Mouse (Mus musculus): Measurements from ENCODE around the gene 4931406C07Rik.
"Not testable (repeated sequence)": the region's sequence is repeated elsewhere in the genome, so short reads cannot be mapped to it uniquely, and the experiment has no call there.

Gene 4931406C07Rik

DNA sequence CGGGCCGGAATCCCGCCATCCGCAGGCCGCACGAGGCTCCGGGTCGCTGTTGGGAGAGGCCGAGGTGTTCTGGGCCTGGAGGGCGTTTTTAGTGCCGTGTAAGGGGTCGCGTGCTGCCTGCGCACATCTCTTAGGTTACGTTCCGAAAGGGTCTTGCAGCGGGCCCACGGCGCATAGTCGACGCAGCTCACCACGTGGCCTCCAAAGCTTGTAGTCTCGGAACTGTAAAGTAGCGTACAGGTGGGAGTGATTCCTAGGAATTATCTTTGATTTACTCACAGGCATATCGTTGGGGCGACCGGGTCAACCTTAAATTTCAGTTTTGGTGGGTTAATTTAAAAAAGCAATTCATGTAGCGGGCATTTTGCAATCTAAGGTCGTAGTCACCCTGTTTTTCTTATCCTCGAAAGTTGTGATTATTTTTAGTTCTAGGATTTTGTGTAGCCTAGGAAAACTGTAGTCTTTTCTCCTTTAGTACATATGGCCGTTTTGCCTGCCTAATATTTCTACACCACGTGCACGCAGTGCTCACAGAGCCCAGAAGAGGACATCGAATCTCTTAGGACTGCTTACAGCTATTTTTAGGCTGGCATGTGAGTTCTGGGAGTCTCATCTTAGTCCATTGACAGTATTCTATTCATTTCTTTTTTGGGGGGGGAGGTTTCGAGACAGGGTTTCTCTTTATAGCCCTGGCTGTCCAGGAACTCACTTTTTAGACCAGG, at the start of gene 4931406C07Rik:
Gene 4931406C07Rik (minus strand): TSS at position 51 of the 722 bp plus-strand sequence.
- no peak for DNase-seq (ENCODE audit: low read depth)

DNA sequence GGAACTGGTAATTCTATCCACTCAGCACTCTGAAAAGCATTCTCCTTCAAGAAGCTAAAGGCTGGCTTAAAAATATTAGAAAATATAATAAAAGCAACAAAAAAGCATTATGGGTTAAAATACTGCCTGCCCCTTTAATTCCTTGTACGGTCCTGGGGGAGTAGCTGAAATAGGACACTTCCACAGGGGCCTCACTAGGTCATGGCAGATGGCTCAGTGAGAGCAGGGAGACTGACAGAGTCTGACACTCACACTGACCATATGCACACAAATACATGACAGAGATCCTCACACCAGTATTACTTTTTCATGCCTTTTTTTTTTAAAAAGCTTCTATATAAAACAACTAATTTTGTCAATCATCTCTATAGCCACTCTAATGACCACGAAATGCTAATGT, 43.7 kb upstream of the 4931406C07Rik start:
- DNase-seq (ENCODE audit: low read depth), result no peak

DNA sequence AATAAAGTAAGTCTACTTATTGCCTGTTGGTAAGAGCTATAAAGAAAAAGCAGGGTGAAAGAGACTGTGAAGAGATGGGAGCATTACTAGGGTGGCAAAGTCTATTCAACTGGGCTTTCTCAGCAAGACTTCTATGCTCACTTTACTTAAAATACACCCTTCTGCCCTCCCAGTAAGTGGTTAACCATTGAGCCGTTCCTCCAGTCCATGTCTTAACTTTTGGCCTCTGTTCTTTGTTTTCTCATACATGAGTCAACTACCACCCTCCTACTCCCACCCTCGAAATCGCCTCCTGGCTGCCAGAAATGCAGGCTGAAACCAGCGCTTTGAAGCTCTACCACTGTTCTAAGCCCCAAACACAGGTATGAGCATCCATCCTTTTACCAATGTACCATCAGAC, 31.5 kb upstream of the 4931406C07Rik start:
- no peak for DNase-seq (ENCODE audit: low read depth)

DNA sequence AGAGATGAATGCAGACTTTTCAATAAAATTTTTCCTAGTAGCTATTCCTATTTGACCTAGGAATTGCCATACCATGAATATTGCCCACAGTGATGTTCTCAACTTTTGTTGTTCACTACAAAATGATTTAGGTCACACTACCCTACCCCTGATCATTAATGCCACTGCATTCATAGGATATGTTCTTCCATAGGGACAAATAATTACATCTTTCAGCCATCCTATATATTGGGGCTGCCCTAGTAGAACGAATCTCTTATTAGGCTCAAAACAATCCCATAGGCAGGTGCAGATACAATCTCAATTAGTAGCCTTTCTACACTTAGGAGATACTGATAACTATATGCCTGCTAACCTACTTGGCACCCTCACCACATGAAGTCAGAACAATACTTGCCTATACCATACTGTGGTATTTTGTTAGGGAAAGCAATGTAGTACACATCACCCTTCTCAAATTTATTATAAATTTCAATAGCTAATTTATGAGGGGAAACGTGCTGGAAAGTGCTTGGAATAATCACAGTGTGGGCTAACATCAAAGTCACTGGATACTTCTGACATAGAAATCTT, 12.0 kb upstream of the 4931406C07Rik start:
- no peak for DNase-seq (ENCODE audit: low read depth)

DNA sequence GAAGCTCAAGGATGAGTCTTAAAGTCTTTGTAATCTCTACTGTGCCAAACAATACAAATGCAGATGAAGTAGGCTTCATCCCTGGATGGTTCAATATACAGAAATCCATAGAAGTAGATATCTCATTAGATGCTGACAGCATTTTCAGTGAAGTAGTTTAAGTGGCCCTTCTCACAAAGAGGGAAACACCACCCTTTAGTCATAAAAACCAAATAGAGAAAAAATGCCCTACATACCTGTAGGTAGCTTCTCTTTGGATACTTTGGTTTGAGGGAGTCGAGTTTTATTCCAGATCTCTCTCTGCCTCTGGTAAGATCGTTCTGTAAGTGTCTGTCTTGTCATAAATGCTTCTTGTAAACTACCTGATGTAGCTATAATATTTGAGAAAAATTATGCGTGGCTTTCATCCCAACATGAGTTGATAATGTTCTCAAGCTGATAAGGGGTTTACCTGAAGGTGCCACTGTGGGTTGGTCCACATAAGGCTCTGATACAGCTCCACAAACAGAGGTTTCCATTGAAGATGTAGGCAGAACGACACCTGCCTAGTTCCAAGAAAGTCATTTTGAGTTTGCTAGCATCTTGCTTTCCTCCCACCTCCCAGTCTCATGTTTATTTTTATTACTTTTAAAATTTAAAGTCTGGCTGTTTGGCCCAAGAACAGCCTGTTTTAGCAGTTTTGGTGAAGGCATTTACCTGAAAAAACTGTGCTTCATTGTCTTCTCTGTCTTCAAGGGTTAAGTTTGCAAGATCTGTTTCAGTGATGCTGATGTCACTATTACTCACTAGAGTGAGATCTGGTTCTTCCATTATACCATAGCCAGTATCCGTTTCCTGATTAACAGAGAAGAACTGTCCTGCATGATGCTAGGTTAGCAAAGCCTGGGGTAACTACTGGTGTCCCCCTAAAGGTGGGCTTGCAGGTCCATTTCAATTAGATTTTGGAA, 11.2 kb upstream of the 4931406C07Rik start:
- no peak for DNase-seq (ENCODE audit: low read depth)

DNA sequence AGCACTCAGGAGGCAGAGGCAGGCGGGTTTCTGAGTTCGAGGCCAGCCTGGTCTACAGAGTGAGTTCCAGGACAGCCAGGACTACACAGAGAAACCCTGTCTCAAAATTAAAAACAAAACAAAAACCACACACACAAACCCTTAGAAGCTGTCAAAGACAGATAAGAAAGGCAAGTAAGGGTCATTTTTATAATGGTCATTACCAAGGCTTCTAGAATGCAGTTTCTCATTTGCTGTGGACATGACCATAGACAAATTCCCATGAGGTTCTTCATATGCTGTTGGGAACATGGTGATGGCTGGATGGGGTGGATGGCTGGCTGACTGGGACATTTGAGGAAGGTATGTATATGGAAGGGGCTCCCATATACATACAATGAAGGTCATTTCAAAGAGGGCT, 10.0 kb upstream of the 4931406C07Rik start:
- DNase-seq (ENCODE audit: low read depth), result not testable (repeated sequence)

DNA sequence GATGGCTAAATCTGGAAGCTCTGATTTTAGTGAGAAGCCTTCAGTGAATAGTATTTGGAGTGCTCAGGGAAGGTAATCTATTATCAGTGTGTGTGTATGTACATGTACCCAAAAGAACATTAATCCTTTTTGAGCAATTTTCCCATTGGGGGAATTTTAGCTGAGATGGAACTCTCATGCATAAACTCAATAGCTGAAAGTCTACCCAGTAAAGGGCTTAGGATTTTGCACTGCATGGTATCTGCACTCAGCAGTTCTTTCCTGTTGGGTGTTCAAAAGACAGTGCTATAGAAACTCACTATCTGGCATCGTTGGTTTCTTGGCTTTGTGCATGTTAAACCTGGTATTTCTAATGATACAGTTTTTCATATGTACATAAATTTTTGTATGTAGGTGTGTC, 8.4 kb upstream of the 4931406C07Rik start:
- no peak for DNase-seq (ENCODE audit: low read depth)

DNA sequence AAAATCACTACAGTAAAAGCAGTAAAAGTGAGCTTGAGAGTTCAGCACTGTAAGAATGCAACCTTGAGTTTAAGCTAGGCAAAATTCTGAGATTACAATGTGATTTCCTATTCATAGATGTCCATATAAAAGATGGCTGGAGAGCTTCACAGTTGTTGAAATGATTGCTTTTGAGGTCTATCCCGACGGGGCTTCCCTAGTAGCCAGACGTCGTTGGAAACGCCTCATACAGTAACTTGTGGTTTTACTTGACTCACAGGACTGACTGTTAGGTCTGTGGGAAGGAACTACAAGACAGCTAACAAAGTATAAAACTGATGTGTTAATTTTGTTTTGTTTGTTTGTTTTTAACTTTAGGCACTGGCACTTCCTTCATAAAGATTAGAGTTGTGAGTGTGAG, 7.4 kb upstream of the 4931406C07Rik start:
- no peak for DNase-seq (ENCODE audit: low read depth)

DNA sequence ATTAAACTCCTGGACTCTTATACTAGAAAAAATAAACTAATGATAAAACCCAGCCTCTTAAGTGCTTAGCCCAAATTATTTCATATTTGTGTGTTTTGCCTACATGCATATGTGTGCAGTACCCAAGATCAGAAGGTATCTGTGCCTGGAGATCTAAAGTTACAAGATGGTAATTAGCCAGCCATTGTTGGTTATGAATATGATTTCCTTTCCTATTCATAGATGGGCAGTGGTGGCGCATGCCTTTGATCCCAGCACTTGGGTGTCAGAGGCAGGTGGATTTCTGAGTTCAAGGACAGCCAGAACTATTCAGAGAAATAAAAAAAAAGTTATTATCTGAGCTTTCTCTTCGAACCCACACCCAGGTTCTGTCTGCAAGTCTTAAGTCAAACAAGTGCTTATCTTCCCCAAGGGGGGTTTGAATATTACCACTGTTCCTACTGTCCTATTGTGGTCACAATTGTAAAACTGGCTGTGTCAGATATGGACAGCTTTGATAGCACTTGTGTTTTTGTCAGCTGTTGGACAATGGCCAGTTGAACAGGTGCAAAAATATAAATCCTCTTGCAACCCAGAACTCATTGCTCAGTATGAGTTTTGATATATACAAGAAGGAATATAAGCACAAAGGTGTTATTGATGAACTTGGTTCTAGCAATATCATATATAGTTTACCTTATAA, 5.9 kb upstream of the 4931406C07Rik start:
- peak; percentile 57 for DNase-seq (ENCODE audit: low read depth)

DNA sequence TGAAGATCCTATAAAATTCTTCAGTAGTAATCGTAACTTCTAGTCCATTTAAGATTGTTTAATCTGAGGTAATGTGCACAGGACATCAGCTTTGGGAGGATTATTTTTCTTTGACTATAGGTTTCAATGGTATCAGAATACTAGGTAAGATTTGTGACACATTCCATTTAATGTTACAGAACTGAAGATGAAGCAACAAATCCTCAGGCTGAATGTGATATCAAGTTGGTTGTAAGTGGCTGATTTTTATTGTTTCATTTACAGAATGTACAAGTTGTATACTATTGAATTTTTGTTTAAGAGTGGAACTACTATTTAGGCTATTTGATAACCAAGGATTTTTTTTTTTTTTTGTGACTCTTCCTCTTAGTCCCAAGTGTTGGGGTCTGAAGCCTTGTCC, 3.9 kb upstream of the 4931406C07Rik start:
- no peak for DNase-seq (ENCODE audit: low read depth)

DNA sequence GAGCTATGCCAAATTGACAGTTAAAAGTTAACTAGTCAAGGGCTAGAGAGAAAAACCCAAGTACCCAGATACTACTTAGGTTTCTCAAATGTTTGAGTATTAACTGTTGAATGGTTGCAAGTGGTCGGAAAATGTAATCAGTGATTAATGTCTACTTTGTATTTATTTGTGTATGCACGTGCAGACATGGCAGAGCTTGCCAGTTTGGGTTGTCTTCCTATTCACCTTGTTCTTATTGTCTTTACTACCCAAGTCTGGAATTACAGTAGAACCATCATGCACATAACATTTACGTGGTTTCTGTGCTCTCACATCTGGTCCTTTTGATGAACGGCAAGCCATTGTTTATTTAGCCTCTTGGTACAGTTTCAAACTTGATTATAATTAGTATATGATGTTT, 3.2 kb upstream of the 4931406C07Rik start:
- DNase-seq (ENCODE audit: low read depth), result no peak

DNA sequence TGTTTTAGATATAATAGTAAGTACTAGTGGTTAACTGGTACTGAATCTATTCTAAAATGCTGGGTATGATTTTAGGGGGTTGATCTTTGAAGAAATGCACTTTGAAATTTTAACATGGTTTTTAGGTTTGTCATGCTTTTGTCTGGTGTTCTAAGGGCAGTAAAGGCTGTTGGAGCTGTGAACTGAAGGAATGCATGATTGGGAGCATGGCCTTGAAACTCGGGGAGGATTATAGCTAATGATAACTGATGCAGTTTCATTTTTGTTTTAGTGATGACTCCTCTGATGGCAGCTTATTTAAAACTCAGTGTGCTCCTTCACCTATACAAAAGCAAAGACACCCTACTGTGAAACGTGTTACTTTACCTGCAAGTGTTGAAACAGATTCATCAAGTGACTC, 2.0 kb upstream of the 4931406C07Rik start:
- no peak for DNase-seq (ENCODE audit: low read depth)

DNA sequence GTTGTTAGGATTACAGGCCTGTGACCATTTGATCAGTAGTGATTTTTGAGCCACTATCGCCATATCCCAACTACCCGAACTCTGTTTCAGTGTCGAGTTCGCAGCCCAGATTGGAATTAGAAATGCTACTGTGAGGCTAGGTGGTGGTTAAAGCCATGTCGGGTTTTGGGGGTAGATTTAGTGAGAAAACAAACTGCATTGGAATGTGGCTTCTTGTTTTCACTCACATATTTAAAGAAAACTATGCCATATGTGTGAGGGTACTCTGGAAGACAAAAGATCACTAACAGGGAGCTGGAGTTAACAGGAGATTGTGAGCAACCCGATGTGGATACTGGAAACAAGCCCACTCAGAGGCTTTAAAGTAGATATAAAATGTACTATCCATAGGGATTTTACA, 1.0 kb upstream of the 4931406C07Rik start:
- DNase-seq (ENCODE audit: low read depth), result no peak

DNA sequence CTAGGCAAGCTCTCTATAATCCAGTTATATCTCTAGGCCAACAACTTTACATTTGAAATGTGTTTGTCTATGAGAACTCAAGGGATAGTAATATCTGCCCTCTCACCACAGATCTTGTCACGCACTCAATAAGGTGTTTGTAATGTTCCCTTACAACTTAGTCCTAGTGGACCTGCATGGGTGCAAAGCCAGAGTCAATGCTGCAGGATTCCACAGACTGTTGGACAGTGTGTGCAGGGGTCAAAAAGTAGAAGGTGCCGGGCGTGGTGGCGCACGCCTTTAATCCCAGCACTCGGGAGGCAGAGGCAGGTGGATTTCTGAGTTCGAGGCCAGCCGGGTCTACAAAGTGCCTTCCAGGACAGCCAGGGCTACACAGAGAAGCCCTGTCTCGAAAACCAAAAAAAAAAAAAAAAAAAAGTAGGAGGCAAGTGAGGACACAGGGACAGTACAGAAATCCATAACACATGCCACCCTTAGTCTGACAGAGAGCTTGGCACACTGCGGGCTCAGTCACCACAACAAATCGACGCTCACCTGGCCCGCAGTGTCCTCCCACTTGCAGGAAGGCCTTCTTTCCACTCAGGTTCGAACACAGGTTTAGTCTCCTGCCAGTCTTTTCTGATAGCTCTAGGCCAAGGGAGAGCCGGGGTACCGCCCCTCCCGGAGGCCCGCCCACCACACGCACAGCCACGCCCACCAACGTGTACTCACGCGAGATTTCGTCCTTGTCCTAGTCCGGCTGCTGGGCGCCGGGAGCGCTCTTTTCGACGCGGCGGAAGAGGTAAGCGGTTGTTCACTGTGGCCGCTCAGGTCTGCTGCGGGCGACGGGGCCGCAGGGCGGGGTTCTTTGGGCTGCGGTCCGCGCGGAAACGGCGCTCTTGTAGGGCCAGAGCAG, 498 bp downstream of the 4931406C07Rik start, which contains the start of gene Taf1d:
Gene Taf1d (plus strand): TSS at position 712 of the 895 bp plus-strand sequence.
- DNase-seq (ENCODE audit: low read depth), result peak; percentile 90

DNA sequence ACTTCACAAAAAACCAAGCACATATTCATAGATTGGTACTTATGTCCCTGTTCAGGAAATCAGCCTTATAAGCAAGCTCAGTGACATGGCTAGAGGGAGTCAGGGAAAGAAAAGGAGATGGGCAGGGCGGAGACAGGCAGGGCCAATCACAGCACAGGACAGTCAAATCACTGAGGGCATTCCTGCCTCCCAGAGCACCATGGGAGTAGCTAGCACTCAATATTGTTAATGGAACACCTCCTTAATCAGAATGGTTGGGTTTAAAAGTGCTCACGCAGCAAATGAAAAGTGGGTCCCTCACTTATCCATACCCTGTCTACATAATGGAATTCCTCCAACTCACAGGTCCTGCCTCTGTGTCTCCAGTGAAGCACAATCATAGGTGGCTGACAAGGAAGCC, 3.4 kb downstream of the 4931406C07Rik start:
- DNase-seq (ENCODE audit: low read depth), result no peak

DNA sequence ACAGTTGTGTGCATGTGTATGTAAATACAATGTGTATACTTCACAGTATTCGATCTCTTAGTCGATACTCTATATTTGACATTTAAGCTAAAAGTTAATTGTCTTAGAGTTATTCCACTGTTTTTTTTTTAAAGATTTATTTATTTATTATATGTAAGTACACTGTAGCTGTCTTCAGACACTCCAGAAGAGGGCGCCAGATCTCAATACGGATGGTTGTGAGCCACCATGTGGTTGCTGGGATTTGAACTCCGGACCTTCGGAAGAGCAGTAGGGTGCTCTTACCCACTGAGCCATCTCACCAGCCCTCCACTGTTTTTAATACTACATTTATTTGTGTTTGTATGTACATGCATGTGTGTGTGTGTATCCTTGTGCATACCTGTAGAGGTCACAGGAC, 4.2 kb downstream of the 4931406C07Rik start:
- not testable (repeated sequence) for DNase-seq (ENCODE audit: low read depth)

DNA sequence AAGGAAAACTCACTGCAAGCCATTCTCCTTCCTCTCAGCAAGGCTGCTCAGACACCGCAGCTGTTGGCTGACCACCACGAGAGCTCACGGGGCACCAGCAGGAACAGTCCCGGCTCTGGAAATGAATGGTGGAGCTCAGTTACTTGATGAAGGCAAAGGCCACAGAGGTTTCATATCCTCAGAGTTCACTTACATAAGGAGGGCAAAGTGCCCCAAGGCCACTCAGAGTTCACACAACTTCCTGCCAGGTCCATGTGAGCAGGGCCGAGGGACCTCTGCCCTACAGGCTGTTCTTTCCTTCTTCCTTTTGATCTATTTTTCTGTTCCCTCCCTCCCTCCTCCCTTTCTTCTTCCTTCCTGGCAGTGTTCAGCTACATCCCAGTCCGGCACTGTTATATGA, 4.8 kb downstream of the 4931406C07Rik start:
- no peak for DNase-seq (ENCODE audit: low read depth)

DNA sequence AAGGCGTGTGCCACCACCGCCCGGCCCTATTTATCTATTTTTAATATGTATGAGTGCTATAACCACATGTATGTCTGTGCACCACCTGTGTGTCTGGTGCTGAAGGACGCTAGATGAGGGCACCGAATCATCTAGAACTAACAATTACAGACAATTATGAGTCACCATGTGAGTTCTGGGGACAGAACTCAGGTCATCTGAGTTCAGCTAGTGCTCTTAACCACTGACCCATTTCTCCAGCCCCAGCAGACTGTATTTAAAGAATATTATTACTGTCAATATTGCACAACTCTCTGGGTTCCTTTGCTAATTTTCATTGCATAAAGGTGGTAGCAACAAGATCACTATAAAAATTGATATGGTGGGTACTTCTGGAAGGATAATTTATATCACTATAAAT, 6.2 kb downstream of the 4931406C07Rik start:
- no peak for DNase-seq (ENCODE audit: low read depth)

DNA sequence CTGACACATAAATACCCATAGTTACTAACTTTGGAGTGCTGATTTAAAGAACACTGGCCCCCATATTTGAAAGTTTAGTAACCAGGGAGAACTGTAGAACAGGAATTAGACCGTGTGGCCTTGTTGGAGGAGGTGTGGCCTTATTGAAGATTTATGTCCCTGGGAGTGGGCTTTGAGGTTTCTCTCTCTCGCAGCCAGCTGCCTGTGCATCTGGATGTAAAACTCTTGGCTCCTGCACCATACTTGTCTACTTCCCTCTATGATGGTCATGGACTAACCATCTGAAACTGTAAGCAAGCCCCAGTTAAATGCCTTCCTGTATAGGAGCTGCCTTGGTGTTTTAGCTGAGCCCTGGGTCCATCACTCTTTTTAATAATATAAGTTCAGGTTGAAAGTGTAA, 7.8 kb downstream of the 4931406C07Rik start:
- DNase-seq (ENCODE audit: low read depth), result no peak

DNA sequence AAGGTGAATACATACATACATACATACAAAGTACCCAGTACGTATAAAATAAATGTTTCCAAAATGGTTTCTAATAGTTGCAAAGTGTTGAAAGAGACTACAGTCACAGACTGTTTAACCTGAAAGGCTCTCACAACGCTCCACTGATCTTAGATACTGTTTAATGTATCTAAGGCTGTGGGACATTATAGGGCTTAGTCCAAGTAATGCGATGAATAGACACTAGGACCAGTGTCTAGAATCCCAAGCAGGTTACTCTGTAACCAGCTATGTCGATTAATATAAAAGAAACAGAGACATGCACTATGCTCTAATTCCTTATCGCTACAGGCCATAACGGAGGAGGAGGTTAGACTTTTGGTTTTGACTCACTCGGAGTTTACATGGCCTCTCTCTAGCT, 9.1 kb downstream of the 4931406C07Rik start:
- DNase-seq (ENCODE audit: low read depth), result no peak

DNA sequence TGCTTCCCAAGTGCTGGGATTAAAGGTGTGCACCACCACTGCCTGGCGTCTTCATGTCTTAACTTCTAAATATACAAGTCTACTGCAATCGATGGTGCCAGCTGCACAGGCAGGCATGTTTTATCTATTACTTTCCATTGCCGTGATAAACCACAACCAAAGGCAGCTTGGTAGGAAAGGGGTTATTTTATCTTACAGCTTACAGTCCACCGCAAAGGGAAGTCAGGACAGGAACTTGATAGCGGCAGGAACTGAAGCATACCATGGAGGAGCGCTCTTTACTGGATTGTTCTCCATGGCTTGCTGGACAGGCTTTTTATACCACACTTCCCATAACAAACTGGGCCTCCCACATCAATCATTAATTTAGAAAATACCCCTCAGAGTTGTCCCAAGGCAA, 17.0 kb downstream of the 4931406C07Rik start:
- no peak for DNase-seq (ENCODE audit: low read depth)

Data from c-Kit-positive CD71-positive TER-119-negative erythroid progenitor cells, embryonic 14.5 days (primary cell).